Mouse (Mus musculus) CD4-positive, CD25-positive, alpha-beta regulatory T cell, adult 4 months (primary cell): ENCODE results near the gene Kctd2. TPM values are rescaled to one million over a fixed set of nuclear protein-coding genes. Genes with fewer than 3 reads are reported as not detected.

Experiments used
- ATAC-seq: one replicate; pipeline ENCODE4 v1.8.0; 2017
- polyA plus RNA-seq, 2 experiments: library from polyadenylated mRNA; unstranded; fragments of 100-300 nt; shearing (Covaris generic); gene quantifications; one replicate each; pipeline ENCODE4 v1.2.1; 2017

Gene Kctd2
- polyA plus RNA-seq, 2 experiments from 2014 or later, result 8.3 to 9.1 TPM

GRCm38 (mm10) chr11:115400630-115401391 lies 19.1 kb upstream of the Kctd2 start:
- ATAC-seq, result no peak

- peak; percentile 61 for ATAC-seq
Measured at GRCm38 (mm10) chr11:115403338-115404124, 16.4 kb upstream of the Kctd2 start, which contains the start of gene Mrpl58. Mrpl58 (plus strand) TSS chr11:115403752.

GRCm38 (mm10) chr11:115405723-115406122 lies 14.2 kb upstream of the Kctd2 start:
- ATAC-seq, result no peak

- peak; percentile 72 for ATAC-seq
Measured at GRCm38 (mm10) chr11:115406858-115407401, 13.0 kb upstream of the Kctd2 start.

- ATAC-seq, result no peak
Measured at GRCm38 (mm10) chr11:115408266-115408920, 11.5 kb upstream of the Kctd2 start.

GRCm38 (mm10) chr11:115409556-115409955 lies 10.4 kb upstream of the Kctd2 start:
- no peak for ATAC-seq

- peak; percentile 18 for ATAC-seq
Measured at GRCm38 (mm10) chr11:115420336-115421190, 635 bp downstream of the Kctd2 start.

GRCm38 (mm10) chr11:115421328-115421727 lies 1.4 kb downstream of the Kctd2 start:
- no peak for ATAC-seq

- ATAC-seq, result no peak
Measured at GRCm38 (mm10) chr11:115421972-115422371, 2.0 kb downstream of the Kctd2 start.

- no peak for ATAC-seq
Measured at GRCm38 (mm10) chr11:115423091-115423490, 3.2 kb downstream of the Kctd2 start.

- ATAC-seq, result no peak
Measured at GRCm38 (mm10) chr11:115424666-115425065, 4.7 kb downstream of the Kctd2 start.

- ATAC-seq, result no peak
Measured at GRCm38 (mm10) chr11:115425671-115426070, 5.7 kb downstream of the Kctd2 start.

- peak; percentile 87 for ATAC-seq
Measured at GRCm38 (mm10) chr11:115427482-115428331, 7.8 kb downstream of the Kctd2 start.

- no peak for ATAC-seq
Measured at GRCm38 (mm10) chr11:115429307-115429706, 9.4 kb downstream of the Kctd2 start.

GRCm38 (mm10) chr11:115430561-115430960 lies 10.6 kb downstream of the Kctd2 start:
- no peak for ATAC-seq

GRCm38 (mm10) chr11:115432814-115433213 lies 12.9 kb downstream of the Kctd2 start:
- ATAC-seq, result no peak

- no peak for ATAC-seq
Measured at GRCm38 (mm10) chr11:115433342-115433741, 13.4 kb downstream of the Kctd2 start.

GRCm38 (mm10) chr11:115435596-115436337 lies 15.8 kb downstream of the Kctd2 start:
- ATAC-seq, result no peak

GRCm38 (mm10) chr11:115437571-115438122 lies 17.7 kb downstream of the Kctd2 start:
- no peak for ATAC-seq

GRCm38 (mm10) chr11:115439326-115439725 lies 19.4 kb downstream of the Kctd2 start:
- no peak for ATAC-seq
